Mouse (Mus musculus) hindbrain, postnatal 0 days (tissue): ENCODE data around the gene Shq1. TPM values are rescaled to one million over a fixed set of nuclear protein-coding genes. Genes with fewer than 3 reads are reported as not detected.
A peak's percentile ranks its signal among the peaks of the same experiment; 100 is the strongest.

Source experiments
- ATAC-seq: fragments of 200-750 bp; cut with Nextera tagmentation; 2 replicates; pipeline ENCODE4 v1.8.0; 2017; ENCODE audit warnings: mild to moderate bottlenecking, moderate TSS enrichment, moderate library complexity
- DNase-seq: peaks from one replicate; pipeline ENCODE4 v3.0.0-alpha.2; 2015; ENCODE audit warnings: low spot score
- H3K27ac ChIP-seq: fragments of 300-500 bp; sonication (generic); 2 replicates; pipeline ENCODE4 v1.5.1; 2014; ENCODE audit warnings: mild to moderate bottlenecking
- H3K27me3 ChIP-seq: fragments of 300-500 bp; sonication (generic); 2 replicates; pipeline ENCODE4 v1.6.1; 2014; ENCODE audit warnings: low read length, mixed read lengths; ENCODE audit not compliant: insufficient read depth
- H3K36me3 ChIP-seq: fragments of 300-500 bp; sonication (generic); 2 replicates; pipeline ENCODE4 v1.6.1; 2014; ENCODE audit warnings: low read length, mixed read lengths; ENCODE audit not compliant: insufficient read depth
- H3K4me1 ChIP-seq: fragments of 300-500 bp; sonication (generic); 2 replicates; pipeline ENCODE4 v1.6.1; 2014; ENCODE audit warnings: antibody characterized with exemption, low read length, mixed read lengths; ENCODE audit not compliant: insufficient read depth
- H3K4me2 ChIP-seq: fragments of 300-500 bp; sonication (generic); 2 replicates; pipeline ENCODE4 v1.6.1; 2014; ENCODE audit warnings: low read depth, mild to moderate bottlenecking, low read length, moderate library complexity, mixed read lengths
- H3K4me3 ChIP-seq: fragments of 300-500 bp; sonication (generic); 2 replicates; pipeline ENCODE4 v1.5.1; 2014; ENCODE audit warnings: low read length
- H3K9ac ChIP-seq: fragments of 300-500 bp; sonication (generic); replicated peaks from 2 replicates; pipeline ENCODE4 v1.6.1; 2014; ENCODE audit warnings: mild to moderate bottlenecking, low read length, moderate library complexity, mixed read lengths
- H3K9me3 ChIP-seq: fragments of 300-500 bp; sonication (generic); 2 replicates; pipeline ENCODE4 v1.6.1; 2016; ENCODE audit warnings: low read length, mixed read lengths
- CTCF ChIP-seq: IDR thresholded peaks from 2 replicates; pipeline ENCODE4 v1.5.1; 2016; ENCODE audit warnings: antibody characterized with exemption, control low read depth, low read depth
- WGBS: fragments of 180-500 bp; shearing (Covaris S2); extraction: QIAGEN DNeasy Blood & Tissue Kit; methylation state at CpG from one replicate; pipeline ENCODE4 v1.1.7; 2014; 5-methylcytosine and 5-hydroxymethylcytosine counted together
- polyA plus RNA-seq: library from polyadenylated mRNA; unstranded; fragments of >200 nt; fragmentation: Nextera tagmentation; extraction: Ambion mirVana; gene quantifications from 2 replicates; pipeline ENCODE4 v1.2.1, GENCODE M21; 2015
- total RNA-seq: library from RNA; depleted of rRNA; stranded (reverse); fragments of >200 nt; gene quantifications from 2 replicates; pipeline ENCODE4 v1.2.3, GENCODE M21; 2014; rRNA removed

The Shq1 gene
- total RNA-seq (4.1 and 8.1 TPM in 2 replicates), polyA plus RNA-seq (4.3 and 5.1 TPM in 2 replicates)

GRCm38 (mm10) chr6:100670880-100671344 is at the start of gene Shq1:
TSS of gene Shq1 (minus strand) at chr6:100671157.
- peak within 1 kb of the TSS; percentile 86 for H3K4me3 ChIP-seq
- peak within 1 kb of the TSS; percentile 93 for H3K4me2 ChIP-seq
- H3K27ac ChIP-seq = 0 out of 2 replicates have a peak within 1 kb of the TSS, but pooled peaks have one; percentile 51
- ATAC-seq = peak; percentile 95
- H3K9me3 ChIP-seq = no peaks in the 10 kb centered on the region
- peak within 1 kb of the TSS; percentile 56 for H3K9ac ChIP-seq
- TF ChIP-seq CTCF = peak; percentile 51
- no peaks in the 10 kb centered on the region for H3K4me1 ChIP-seq
- H3K36me3 ChIP-seq = no peaks in the 10 kb centered on the region
- WGBS = under 1% methylated on average over 49 of the region's 49 CpGs
- H3K27me3 ChIP-seq = no peaks in the 10 kb centered on the region
- peak; percentile 95 for DNase-seq

GRCm38 (mm10) chr6:100720098-100720501 is 49.1 kb upstream of the Shq1 start:
- Histone ChIP-seq H3K27me3 (no peaks in the 10 kb centered on the region), H3K9ac (no peak overlapping the region), H3K27ac (no peak overlapping the region), H3K4me2 (no peak overlapping the region), H3K4me3 (no peak overlapping the region), H3K4me1 (no peaks in the 10 kb centered on the region), H3K9me3 (no peaks in the 10 kb centered on the region), H3K36me3 (no peaks in the 10 kb centered on the region)
- ATAC-seq (no peak), DNase-seq (no peak)
- TF ChIP-seq CTCF = no peak
- 71% methylated on average over 6 of the region's 6 CpGs for WGBS

GRCm38 (mm10) chr6:100716817-100717216 is 45.9 kb upstream of the Shq1 start:
- 78% methylated on average over 8 of the region's 8 CpGs for WGBS
- no peak overlapping the region for H3K27ac ChIP-seq

GRCm38 (mm10) chr6:100716152-100716551 is 45.2 kb upstream of the Shq1 start:
- H3K4me3 ChIP-seq = no peak overlapping the region
- TF ChIP-seq CTCF = no peak
- H3K4me1 ChIP-seq = no peaks in the 10 kb centered on the region
- H3K36me3 ChIP-seq = no peaks in the 10 kb centered on the region
- ATAC-seq = no peak
- DNase-seq = no peak
- no peaks in the 10 kb centered on the region for H3K27me3 ChIP-seq
- no peaks in the 10 kb centered on the region for H3K9me3 ChIP-seq
- WGBS = 79% methylated on average over 7 of the region's 7 CpGs
- no peak overlapping the region for H3K27ac ChIP-seq
- no peak overlapping the region for H3K9ac ChIP-seq
- no peak overlapping the region for H3K4me2 ChIP-seq

More at GRCm38 (mm10) chr6:100716817-100717216, 45.9 kb upstream of the Shq1 start:
- DNase-seq (no peak), ATAC-seq (no peak)
- Histone ChIP-seq H3K27me3 (no peaks in the 10 kb centered on the region), H3K9ac (no peak overlapping the region), H3K4me2 (no peak overlapping the region), H3K4me3 (no peak overlapping the region), H3K9me3 (no peaks in the 10 kb centered on the region), H3K4me1 (no peaks in the 10 kb centered on the region), H3K36me3 (no peaks in the 10 kb centered on the region)
- TF ChIP-seq CTCF = no peak

GRCm38 (mm10) chr6:100715296-100715828 is 44.4 kb upstream of the Shq1 start:
- no peaks in the 10 kb centered on the region for H3K4me1 ChIP-seq
- no peak for TF ChIP-seq CTCF
- no peaks in the 10 kb centered on the region for H3K36me3 ChIP-seq
- H3K27ac ChIP-seq = no peak overlapping the region
- H3K9ac ChIP-seq = no peak overlapping the region
- H3K27me3 ChIP-seq = no peaks in the 10 kb centered on the region
- H3K4me3 ChIP-seq = no peak overlapping the region
- WGBS = 89% methylated on average over 8 of the region's 8 CpGs
- H3K9me3 ChIP-seq = no peaks in the 10 kb centered on the region
- DNase-seq (no peak), ATAC-seq (no peak)
- no peak overlapping the region for H3K4me2 ChIP-seq

- TF ChIP-seq CTCF = no peak
- no peak overlapping the region for H3K4me3 ChIP-seq
- ATAC-seq (no peak), DNase-seq (no peak)
- no peak overlapping the region for H3K27ac ChIP-seq
- no peaks in the 10 kb centered on the region for H3K9me3 ChIP-seq
- no peak overlapping the region for H3K4me2 ChIP-seq
- H3K36me3 ChIP-seq = no peaks in the 10 kb centered on the region
- no peak overlapping the region for H3K9ac ChIP-seq
- 81% methylated on average over 5 of the region's 5 CpGs for WGBS
- no peaks in the 10 kb centered on the region for H3K4me1 ChIP-seq
- no peaks in the 10 kb centered on the region; the same call in 1 of the 2 replicates for H3K27me3 ChIP-seq
These were observed 39.9 kb upstream of the Shq1 start for GRCm38 (mm10) chr6:100710866-100711265.

GRCm38 (mm10) chr6:100710170-100710569 is 39.2 kb upstream of the Shq1 start:
- peak; percentile 51 for DNase-seq
- 37% methylated on average over 4 of the region's 4 CpGs for WGBS

More at GRCm38 (mm10) chr6:100710170-100710569, 39.2 kb upstream of the Shq1 start:
- Histone ChIP-seq H3K27ac (no peak overlapping the region), H3K4me3 (no peak overlapping the region), H3K4me2 (no peak overlapping the region), H3K9me3 (no peaks in the 10 kb centered on the region), H3K9ac (no peak overlapping the region), H3K36me3 (no peaks in the 10 kb centered on the region), H3K4me1 (0 out of 2 replicates have a peak, but pooled peaks cover 3% of the 10 kb centered on the region), H3K27me3 (peaks cover 5% of the 10 kb centered on the region; the same call in 1 of the 2 replicates)
- peak; percentile 46; the same call in 1 of the 2 replicates for TF ChIP-seq CTCF
- no peak for ATAC-seq
